Mouse (Mus musculus): ENCODE measurements around the gene Garnl3. TPM values are rescaled to one million over a fixed set of nuclear protein-coding genes. Genes with fewer than 3 reads are reported as not detected.
A peak's percentile ranks its signal among the peaks of the same experiment; 100 is the strongest.

Gene Garnl3
- total and polyA plus RNA-seq, 2 experiments from 2014 or later = 49.8 to 114 TPM

DNA sequence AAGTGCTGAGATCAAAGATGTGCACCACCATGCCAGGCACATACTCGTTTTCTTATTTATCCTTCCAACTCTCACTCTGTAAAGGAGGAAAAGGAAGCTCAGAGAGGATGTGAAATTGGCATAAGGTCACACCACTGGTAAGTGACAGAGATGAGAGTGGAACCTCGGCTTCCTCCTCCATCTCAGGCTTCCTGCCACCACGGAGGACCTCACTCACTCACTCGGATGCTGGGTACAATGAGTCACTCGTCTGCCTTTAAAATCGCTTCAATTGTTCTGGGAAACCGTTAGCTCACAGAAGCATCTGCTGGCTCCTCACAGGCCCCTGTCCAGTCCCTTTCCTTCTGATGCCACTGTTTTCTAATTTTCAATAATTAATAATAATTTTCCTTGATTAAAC lies 45.1 kb upstream of the Garnl3 start:
- Histone ChIP-seq H3K4me2 (ENCODE audit: low read depth) (no peak overlapping the region), H3K36me3 (ENCODE audit: insufficient read depth) (peaks cover 20% of the 10 kb centered on the region), H3K27me3 (ENCODE audit: insufficient read depth, low read length) (no peaks in the 10 kb centered on the region), H3K4me3 (ENCODE audit: low read depth, low read length) (no peak overlapping the region), H3K9ac (no peak overlapping the region), H3K4me1 (ENCODE audit: insufficient read depth) (peaks cover 7% of the 10 kb centered on the region; the same call in 1 of the 2 replicates), H3K27ac (ENCODE audit: low read depth, low read length) (no peak overlapping the region), H3K9me3 (ENCODE audit: low read length) (no peaks in the 10 kb centered on the region)
- DNase-seq (no peak), ATAC-seq (no peak)
- TF ChIP-seq CTCF (IDR thresholded peaks at IDR 0.05; ENCODE audit: low read depth) = no peak
- WGBS = 39% methylated on average over 7 of the region's 7 CpGs

- WGBS = 86% methylated on average over 7 of the region's 7 CpGs
- TF ChIP-seq CTCF (IDR thresholded peaks at IDR 0.05; ENCODE audit: low read depth) = no peak
- Histone ChIP-seq H3K27ac (ENCODE audit: low read depth, low read length) (no peak overlapping the region), H3K27me3 (ENCODE audit: insufficient read depth, low read length) (no peaks in the 10 kb centered on the region), H3K9ac (no peak overlapping the region), H3K9me3 (ENCODE audit: low read length) (no peaks in the 10 kb centered on the region), H3K4me3 (ENCODE audit: low read depth, low read length) (no peak overlapping the region), H3K4me2 (ENCODE audit: low read depth) (no peak overlapping the region), H3K36me3 (ENCODE audit: insufficient read depth) (peaks cover 29% of the 10 kb centered on the region), H3K4me1 (ENCODE audit: insufficient read depth) (0 out of 2 replicates have a peak, but pooled peaks cover 3% of the 10 kb centered on the region)
- no peak for DNase-seq
- ATAC-seq = no peak
These were observed 42.2 kb upstream of the Garnl3 start for GRCm38 (mm10) chr2:33173686-33174085.

- H3K9ac ChIP-seq = no peak overlapping the region
- H3K4me2 ChIP-seq (ENCODE audit: low read depth) = no peak overlapping the region
- H3K27me3 ChIP-seq (ENCODE audit: insufficient read depth, low read length) = no peaks in the 10 kb centered on the region
- ATAC-seq (no peak), DNase-seq (no peak)
- H3K4me3 ChIP-seq (ENCODE audit: low read depth, low read length) = no peak overlapping the region
- no peaks in the 10 kb centered on the region for H3K9me3 ChIP-seq (ENCODE audit: low read length)
- TF ChIP-seq CTCF (IDR thresholded peaks at IDR 0.05; ENCODE audit: low read depth) = no peak
- 83% methylated on average over 10 of the region's 10 CpGs for WGBS
- 0 out of 2 replicates have a peak, but pooled peaks cover 1% of the 10 kb centered on the region for H3K4me1 ChIP-seq (ENCODE audit: insufficient read depth)
- peaks cover 35% of the 10 kb centered on the region for H3K36me3 ChIP-seq (ENCODE audit: insufficient read depth)
- H3K27ac ChIP-seq (ENCODE audit: low read depth, low read length) = no peak overlapping the region
These were observed 41.7 kb upstream of the Garnl3 start for GRCm38 (mm10) chr2:33173126-33173525.

DNA sequence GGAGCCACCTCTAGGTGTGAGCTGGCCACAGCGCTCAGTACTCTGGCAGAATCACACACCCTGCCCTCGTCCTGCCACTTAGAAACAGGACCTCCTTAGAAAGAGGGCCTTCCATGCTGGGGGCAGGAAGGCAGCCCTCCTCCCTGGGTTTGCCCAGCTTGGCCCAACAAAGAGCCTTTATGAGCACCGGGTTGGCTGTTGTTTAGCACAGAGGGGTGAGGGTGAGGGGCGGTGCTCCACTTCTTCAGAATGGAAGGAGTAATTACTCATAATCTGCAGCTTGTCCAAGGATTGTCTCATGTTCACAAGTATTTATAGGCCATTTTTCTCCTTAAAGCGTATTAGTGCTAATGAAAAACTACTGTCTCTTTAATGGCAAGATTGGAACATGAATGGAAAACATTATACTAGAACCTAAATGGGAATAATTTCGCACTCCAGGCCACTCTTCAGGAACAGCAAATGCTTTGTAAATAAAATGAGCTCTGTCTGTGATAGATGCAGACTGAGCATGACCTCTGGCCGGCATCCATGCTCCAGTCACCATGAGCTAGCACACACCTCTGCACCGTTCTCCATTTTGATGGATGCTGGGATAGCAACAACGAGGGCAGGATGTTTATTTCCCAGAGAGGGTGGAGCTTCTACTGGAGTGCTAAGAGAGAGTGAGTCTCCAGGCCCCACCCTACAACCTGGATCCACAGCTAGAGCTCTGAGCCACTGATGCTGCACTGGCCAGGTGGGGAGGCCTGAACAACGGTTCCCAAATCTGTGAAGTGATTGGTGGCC lies 39.5 kb upstream of the Garnl3 start:
- ATAC-seq (peak; percentile 62), DNase-seq (no peak)
- H3K27me3 ChIP-seq (ENCODE audit: insufficient read depth, low read length) = no peaks in the 10 kb centered on the region
- H3K36me3 ChIP-seq (ENCODE audit: insufficient read depth) = peaks cover 47% of the 10 kb centered on the region
- no peaks in the 10 kb centered on the region for H3K4me1 ChIP-seq (ENCODE audit: insufficient read depth)
- H3K9ac ChIP-seq = no peak overlapping the region
- TF ChIP-seq CTCF (IDR thresholded peaks at IDR 0.05; ENCODE audit: low read depth) = no peak
- WGBS = 28% methylated on average over 10 of the region's 10 CpGs
- H3K9me3 ChIP-seq (ENCODE audit: low read length) = no peaks in the 10 kb centered on the region
- H3K4me3 ChIP-seq (ENCODE audit: low read depth, low read length) = no peak overlapping the region
- no peak overlapping the region for H3K27ac ChIP-seq (ENCODE audit: low read depth, low read length)
- H3K4me2 ChIP-seq (ENCODE audit: low read depth) = no peak overlapping the region

DNA sequence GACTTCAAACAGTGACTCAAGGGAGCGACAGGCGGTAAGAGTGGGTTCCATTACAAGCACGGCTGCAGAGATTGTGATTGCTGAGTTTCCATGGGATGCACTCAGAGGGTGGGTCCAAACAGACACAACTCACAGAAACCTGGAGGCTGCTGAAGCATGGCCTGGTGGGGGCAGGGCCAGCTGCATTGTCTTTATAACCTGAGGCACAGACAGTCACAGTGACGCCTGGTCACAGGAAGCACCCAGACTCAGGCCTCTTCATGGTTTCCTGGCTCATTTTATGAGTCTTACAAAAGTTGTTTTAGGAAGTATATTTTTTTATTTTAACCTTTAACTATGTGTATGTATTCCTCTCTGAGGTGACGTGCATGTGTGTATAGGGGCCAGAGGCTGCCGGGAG lies 38.0 kb upstream of the Garnl3 start:
- Histone ChIP-seq H3K9ac (no peak overlapping the region), H3K4me2 (ENCODE audit: low read depth) (no peak overlapping the region), H3K9me3 (ENCODE audit: low read length) (no peaks in the 10 kb centered on the region), H3K4me3 (ENCODE audit: low read depth, low read length) (no peak overlapping the region), H3K36me3 (ENCODE audit: insufficient read depth) (peaks cover 52% of the 10 kb centered on the region), H3K27ac (ENCODE audit: low read depth, low read length) (no peak overlapping the region), H3K27me3 (ENCODE audit: insufficient read depth, low read length) (no peaks in the 10 kb centered on the region), H3K4me1 (ENCODE audit: insufficient read depth) (no peaks in the 10 kb centered on the region)
- TF ChIP-seq CTCF (IDR thresholded peaks at IDR 0.05; ENCODE audit: low read depth) = no peak
- WGBS = 88% methylated on average over 6 of the region's 6 CpGs
- ATAC-seq (no peak), DNase-seq (no peak)

DNA sequence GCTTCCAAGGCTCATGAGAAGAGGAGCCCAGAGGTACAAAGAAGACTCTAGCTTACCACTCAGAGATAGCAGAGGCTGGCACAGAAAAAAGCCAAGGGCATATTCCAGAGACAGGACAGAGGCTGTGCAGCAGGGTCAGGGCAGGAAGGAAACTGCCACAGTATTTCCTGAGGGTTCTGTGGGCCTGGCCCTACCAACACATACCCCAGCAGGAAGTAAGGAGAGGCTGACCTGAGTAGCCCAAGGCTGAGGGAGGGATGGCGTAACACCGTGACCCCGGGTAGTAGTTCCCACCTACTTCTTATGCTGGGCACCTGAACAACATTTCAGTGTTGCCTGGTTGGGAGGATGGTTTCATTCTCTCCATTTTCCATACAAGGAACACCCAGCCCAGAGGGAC lies 35.6 kb upstream of the Garnl3 start:
- Histone ChIP-seq H3K4me2 (ENCODE audit: low read depth) (no peak overlapping the region), H3K27me3 (ENCODE audit: insufficient read depth, low read length) (no peaks in the 10 kb centered on the region), H3K4me1 (ENCODE audit: insufficient read depth) (no peaks in the 10 kb centered on the region), H3K4me3 (ENCODE audit: low read depth, low read length) (no peak overlapping the region), H3K9me3 (ENCODE audit: low read length) (no peaks in the 10 kb centered on the region), H3K9ac (no peak overlapping the region), H3K36me3 (ENCODE audit: insufficient read depth) (peaks cover 50% of the 10 kb centered on the region), H3K27ac (ENCODE audit: low read depth, low read length) (no peak overlapping the region)
- no peak for TF ChIP-seq CTCF (IDR thresholded peaks at IDR 0.05; ENCODE audit: low read depth)
- WGBS = 96% methylated on average over 3 of the region's 3 CpGs
- no peak for ATAC-seq
- no peak for DNase-seq

GRCm38 (mm10) chr2:33165710-33166374 lies 34.4 kb upstream of the Garnl3 start:
- no peak overlapping the region for H3K4me2 ChIP-seq (ENCODE audit: low read depth)
- H3K27me3 ChIP-seq (ENCODE audit: insufficient read depth, low read length) = no peaks in the 10 kb centered on the region
- 60% methylated on average over 7 of the region's 7 CpGs for WGBS
- DNase-seq (no peak), ATAC-seq (no peak)
- no peak for TF ChIP-seq CTCF (IDR thresholded peaks at IDR 0.05; ENCODE audit: low read depth)
- no peak overlapping the region for H3K9ac ChIP-seq
- H3K36me3 ChIP-seq (ENCODE audit: insufficient read depth) = peaks cover 60% of the 10 kb centered on the region
- H3K4me3 ChIP-seq (ENCODE audit: low read depth, low read length) = no peak overlapping the region
- H3K27ac ChIP-seq (ENCODE audit: low read depth, low read length) = no peak overlapping the region
- H3K4me1 ChIP-seq (ENCODE audit: insufficient read depth) = no peaks in the 10 kb centered on the region
- no peaks in the 10 kb centered on the region for H3K9me3 ChIP-seq (ENCODE audit: low read length)
